Mouse (Mus musculus) lung, postnatal 36 days (tissue): ENCODE results near the gene Olfr1161.
"Not testable (repeated sequence)": the region's sequence is repeated elsewhere in the genome, so short reads cannot be mapped to it uniquely, and the experiment has no call there.

ENCODE experiments used
- DNase-seq: peaks from one replicate; pipeline ENCODE4 v3.0.0; 2022; ENCODE audit warnings: mixed read lengths

The Olfr1161 gene

DNA sequence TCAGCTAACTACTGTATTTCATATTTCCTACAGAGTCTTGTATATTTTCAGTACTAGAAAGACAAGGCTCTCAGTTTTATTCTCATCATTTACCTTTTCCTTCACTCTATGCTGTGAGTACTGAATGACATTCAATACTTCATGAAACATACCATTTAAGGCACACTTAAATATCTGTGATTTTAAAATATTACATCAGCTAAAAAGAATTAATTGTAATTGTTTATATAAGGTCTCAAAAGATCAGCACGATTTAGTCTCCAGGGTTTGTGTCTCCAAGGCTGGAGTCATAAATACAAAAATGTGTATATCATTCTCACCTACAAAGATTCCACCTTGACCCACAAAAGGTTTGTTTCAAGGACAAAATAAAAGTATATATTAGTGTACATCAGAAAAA, at the start of gene Olfr1161:
TSS of gene Olfr1161 (plus strand) at position 301 of the 400 bp plus-strand sequence.
- not testable (repeated sequence) for DNase-seq

GRCm38 (mm10) chr2:87974563-87974962, 48.0 kb upstream of the Olfr1161 start, which contains the start of gene Olfr74:
TSS of gene Olfr74 (minus strand) at chr2:87974663.
- no peak for DNase-seq

GRCm38 (mm10) chr2:87989813-87990212, 32.8 kb upstream of the Olfr1161 start, which contains the start of gene Olfr1158:
TSS of gene Olfr1158 (plus strand) at chr2:87990113.
- no peak for DNase-seq

GRCm38 (mm10) chr2:88007515-88008318, 14.9 kb upstream of the Olfr1161 start, which contains the start of gene Olfr1160:
TSS of gene Olfr1160 (minus strand) at chr2:88008268.
- DNase-seq: no peak

- DNase-seq: no peak
Measured at GRCm38 (mm10) chr2:88037599-88037998, 15.0 kb downstream of the Olfr1161 start, which contains the start of gene Olfr73. TSS of gene Olfr73 (minus strand) at chr2:88037699.

DNA sequence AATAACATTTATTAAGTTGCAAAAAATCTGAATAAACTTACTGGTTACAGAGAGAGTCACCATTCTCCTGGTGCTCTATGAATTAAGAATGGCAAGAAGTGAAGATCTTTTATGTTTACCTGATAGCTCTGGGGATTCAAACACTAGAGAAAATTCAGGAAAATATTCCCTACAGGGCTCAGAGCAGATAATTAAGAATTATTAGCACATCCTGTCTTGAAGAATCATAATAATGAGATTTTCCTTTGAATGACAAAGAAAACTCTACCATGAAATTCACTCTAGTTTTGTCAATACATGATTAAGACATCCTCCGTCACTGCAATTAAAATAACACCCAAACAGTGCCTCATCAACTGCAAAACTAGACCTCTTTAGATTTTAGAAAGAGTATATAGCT, 28.5 kb downstream of the Olfr1161 start, which contains the start of gene Olfr1162:
TSS of gene Olfr1162 (minus strand) at position 101 of the 400 bp plus-strand sequence.
- no peak for DNase-seq

DNA sequence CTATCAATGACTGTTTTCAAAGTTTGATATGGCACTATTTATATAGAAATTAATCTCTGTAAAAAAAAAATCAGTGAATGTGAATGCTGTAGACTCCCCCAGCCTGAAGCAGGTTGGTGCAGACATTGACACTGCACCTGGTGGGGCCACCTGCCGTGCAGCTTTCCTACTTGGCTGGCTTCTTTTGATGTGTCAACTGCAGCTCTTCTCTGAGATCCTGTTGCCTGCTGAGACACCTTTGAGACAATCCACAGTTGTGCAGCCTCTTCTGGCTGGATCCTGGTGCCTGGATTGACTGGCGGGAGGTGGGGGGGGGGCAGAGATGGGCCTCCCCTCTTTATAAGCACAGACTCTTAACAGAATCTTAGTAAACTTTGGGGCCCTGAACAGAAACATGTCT, 41.0 kb downstream of the Olfr1161 start:
- no peak for DNase-seq

DNA sequence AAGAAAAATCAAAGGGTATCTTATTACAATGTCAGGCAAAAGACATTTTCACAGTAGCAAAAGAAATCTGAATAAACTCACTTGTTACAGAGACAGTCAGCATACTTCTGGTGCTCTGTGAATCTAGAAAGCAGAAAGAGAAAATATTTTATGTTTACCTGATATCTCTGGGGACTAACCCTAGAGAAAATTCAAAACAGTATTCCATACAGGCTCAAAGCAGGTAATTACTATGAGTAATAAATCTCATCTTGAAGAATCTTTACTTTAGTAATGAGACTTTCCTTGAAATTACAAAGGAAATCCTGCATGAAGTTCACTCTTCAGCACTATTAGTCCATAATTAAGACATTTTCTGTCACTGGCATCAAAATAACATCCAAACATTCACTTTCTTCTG, 49.2 kb downstream of the Olfr1161 start, which contains the start of gene Olfr1163:
TSS of gene Olfr1163 (minus strand) at position 101 of the 400 bp plus-strand sequence.
- DNase-seq: no peak
